Mouse (Mus musculus) myocyte (in vitro differentiated cells): ENCODE measurements at regions not wholly inside any gene's neighbourhood (a gene's known extent, or its start where the extent isn't known, plus 50 kb on each side); places are given as distances from the start of the nearest gene placed in this dataset.
A peak's percentile ranks its signal among the peaks of the same experiment; 100 is the strongest.

ENCODE experiments used
- H3K27me3 ChIP-seq: one replicate; pipeline ENCODE4 v1.6.1; 2011; ENCODE audit not compliant: control insufficient read depth, insufficient read depth, insufficient read length
- H3K36me3 ChIP-seq: one replicate; pipeline ENCODE4 v1.6.1; 2011; ENCODE audit not compliant: control insufficient read depth, insufficient read depth
- H3K4me2 ChIP-seq: one replicate; pipeline ENCODE4 v1.6.1; 2011; ENCODE audit warnings: low read depth, control low read depth
- H3K4me3 ChIP-seq: one replicate; pipeline ENCODE4 v1.5.1; 2011; ENCODE audit warnings: mild to moderate bottlenecking, control low read depth, moderate library complexity
- H3K79me2 ChIP-seq: one replicate; pipeline ENCODE4 v1.6.1; 2011; ENCODE audit not compliant: control insufficient read depth, insufficient read depth
- H3ac ChIP-seq: one replicate; pipeline ENCODE4 v1.6.1; 2011; ENCODE audit not compliant: control insufficient read depth, insufficient read length
- CEBPB ChIP-seq: IDR thresholded peaks from 2 replicates; pipeline ENCODE4 v1.6.1; 2011; ENCODE audit warnings: mild to moderate bottlenecking, moderate library complexity; ENCODE audit not compliant: poor library complexity, insufficient read depth, severe bottlenecking
- E2F4 ChIP-seq: IDR thresholded peaks from one replicate; pipeline ENCODE4 v1.6.1; 2011; ENCODE audit warnings: mild to moderate bottlenecking, control low read depth, moderate library complexity; ENCODE audit not compliant: insufficient read depth
- MAX ChIP-seq: IDR thresholded peaks from one replicate; pipeline ENCODE4 v1.6.1; 2011; ENCODE audit warnings: low read depth, mild to moderate bottlenecking, control low read depth
- MYOD1 ChIP-seq, 3 experiments: IDR thresholded peaks; one replicate each; pipeline ENCODE4 v1.6.1; 2011; ENCODE audit warnings: control low read depth in 2 of 3, low read depth in 2 of 3, mild to moderate bottlenecking in 2 of 3, moderate library complexity in 1 of 3; ENCODE audit not compliant: insufficient read length in 2 of 3, control insufficient read depth in 1 of 3
- MYOG ChIP-seq, 3 experiments: IDR thresholded peaks; one replicate each; pipeline ENCODE4 v1.6.1; 2011; ENCODE audit warnings: control low read depth in 2 of 3, low read depth in 2 of 3, mild to moderate bottlenecking in 2 of 3; ENCODE audit not compliant: insufficient read length in 2 of 3, control insufficient read depth in 1 of 3, insufficient read depth in 1 of 3
- POLR2A ChIP-seq: IDR thresholded peaks from one replicate; pipeline ENCODE4 v1.6.1; 2011; ENCODE audit warnings: low read depth, mild to moderate bottlenecking, control low read depth, moderate library complexity; ENCODE audit not compliant: insufficient read length
- POLR2AphosphoS2 ChIP-seq: IDR thresholded peaks from one replicate; pipeline ENCODE4 v1.6.1; 2011; ENCODE audit warnings: low read depth, control low read depth; ENCODE audit not compliant: insufficient read length
- REST ChIP-seq: IDR thresholded peaks from one replicate; pipeline ENCODE4 v1.6.1; 2011; ENCODE audit warnings: mild to moderate bottlenecking, control low read depth, moderate library complexity; ENCODE audit not compliant: insufficient read depth, insufficient read length
- SRF ChIP-seq: IDR thresholded peaks from one replicate; pipeline ENCODE4 v1.6.1; 2011; ENCODE audit warnings: low read depth; ENCODE audit not compliant: control insufficient read depth, insufficient read length
- TCF12 ChIP-seq: IDR thresholded peaks from one replicate; pipeline ENCODE4 v1.6.1; 2011; ENCODE audit warnings: mild to moderate bottlenecking, control low read depth; ENCODE audit not compliant: poor library complexity, insufficient read depth, severe bottlenecking
- TCF3 ChIP-seq: IDR thresholded peaks from one replicate; pipeline ENCODE4 v1.6.1; 2011; ENCODE audit warnings: low read depth, control low read depth; ENCODE audit not compliant: insufficient read length
- USF1 ChIP-seq: IDR thresholded peaks from one replicate; pipeline ENCODE4 v1.6.1; 2011; ENCODE audit warnings: low read depth, mild to moderate bottlenecking, control low read depth, moderate library complexity

DNA sequence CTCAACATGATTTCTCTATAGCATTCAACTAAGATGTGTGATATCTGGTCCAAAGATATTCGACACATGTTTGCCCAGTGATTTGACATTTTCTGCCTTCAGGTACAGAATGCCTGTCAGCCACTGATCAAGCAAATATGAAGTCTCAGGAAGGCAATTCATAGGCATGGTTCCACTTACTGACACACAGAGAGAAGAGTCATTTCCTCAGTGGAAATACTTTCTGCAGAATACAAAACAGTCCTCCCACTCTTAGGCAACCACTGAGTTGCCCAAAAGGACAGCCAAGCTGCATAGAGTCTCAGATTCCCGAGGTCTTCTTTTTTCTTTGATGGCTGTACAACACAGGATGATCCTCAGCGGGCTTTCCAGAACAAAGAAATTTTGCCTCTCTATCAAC lies 110.9 kb downstream of the Ndufa4 start:
- Histone ChIP-seq H3ac (no peak overlapping the region), H3K4me2 (no peak overlapping the region), H3K79me2 (no peaks in the 10 kb centered on the region), H3K27me3 (no peaks in the 10 kb centered on the region), H3K36me3 (no peaks in the 10 kb centered on the region), H3K4me3 (no peak overlapping the region)
- no peak for TF ChIP-seq USF1
- no peak for TF ChIP-seq CEBPB
- TF ChIP-seq MAX = no peak
- TF ChIP-seq POLR2AphosphoS2 = no peak
- TF ChIP-seq MYOD1 (IDR thresholded peaks at IDR 0.05; ENCODE audit: control insufficient read depth in 1 of 3, insufficient read length in 2 of 3, low read depth in 2 of 3) = no peak

GRCm38 (mm10) chr6:11793366-11793765 lies 113.9 kb downstream of the Ndufa4 start:
- Histone ChIP-seq H3K79me2 (no peaks in the 10 kb centered on the region), H3K27me3 (no peaks in the 10 kb centered on the region), H3K4me3 (no peak overlapping the region), H3K36me3 (no peaks in the 10 kb centered on the region), H3K4me2 (peak overlapping the region; percentile 57), H3ac (no peak overlapping the region)
- TF ChIP-seq TCF3 = no peak
- no peak for TF ChIP-seq USF1
- TF ChIP-seq E2F4 = no peak
- TF ChIP-seq TCF12 = no peak
- TF ChIP-seq MAX = no peak
- no peak for TF ChIP-seq MYOG (IDR thresholded peaks at IDR 0.05; ENCODE audit: control insufficient read depth in 1 of 3, insufficient read depth in 1 of 3, insufficient read length in 2 of 3, low read depth in 2 of 3)
- TF ChIP-seq SRF = no peak
- no peak for TF ChIP-seq REST
- no peak for TF ChIP-seq MYOD1 (IDR thresholded peaks at IDR 0.05; ENCODE audit: control insufficient read depth in 1 of 3, insufficient read length in 2 of 3, low read depth in 2 of 3)
- TF ChIP-seq CEBPB = no peak
- no peak for TF ChIP-seq POLR2A
- no peak for TF ChIP-seq POLR2AphosphoS2

DNA sequence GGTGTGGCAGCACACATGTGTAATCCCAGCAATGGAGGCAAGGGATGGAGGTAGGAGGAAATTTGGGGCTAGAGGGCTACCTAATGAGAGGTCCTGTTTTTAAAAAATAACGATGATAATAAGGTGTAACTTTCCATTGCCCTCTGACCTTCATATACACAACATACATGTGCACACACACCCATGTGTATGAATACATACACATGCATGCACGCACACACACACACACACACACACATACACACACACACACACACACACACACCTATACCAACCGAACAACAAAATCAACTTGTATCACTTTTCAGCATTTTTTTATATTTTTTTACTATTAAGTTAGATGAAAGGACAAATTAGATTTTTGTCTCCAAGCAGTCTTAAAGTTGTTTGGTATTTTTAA lies 115.1 kb downstream of the Ndufa4 start:
- Histone ChIP-seq H3K79me2 (no peaks in the 10 kb centered on the region), H3K4me3 (no peak overlapping the region), H3ac (no peak overlapping the region), H3K36me3 (no peaks in the 10 kb centered on the region), H3K27me3 (no peaks in the 10 kb centered on the region), H3K4me2 (no peak overlapping the region)
- TF ChIP-seq MYOD1 (IDR thresholded peaks at IDR 0.05; ENCODE audit: control insufficient read depth in 1 of 3, insufficient read length in 2 of 3, low read depth in 2 of 3) (no peak), POLR2AphosphoS2 (no peak), POLR2A (no peak), MYOG (IDR thresholded peaks at IDR 0.05; ENCODE audit: control insufficient read depth in 1 of 3, insufficient read depth in 1 of 3, insufficient read length in 2 of 3, low read depth in 2 of 3) (no peak), USF1 (no peak), TCF3 (no peak), TCF12 (no peak), E2F4 (no peak), MAX (no peak), CEBPB (no peak), SRF (no peak)

GRCm38 (mm10) chr6:11791056-11791455 lies 116.2 kb downstream of the Ndufa4 start:
- H3K4me2 ChIP-seq = no peak overlapping the region
- no peaks in the 10 kb centered on the region for H3K79me2 ChIP-seq
- H3K27me3 ChIP-seq = no peaks in the 10 kb centered on the region
- no peaks in the 10 kb centered on the region for H3K36me3 ChIP-seq
- H3ac ChIP-seq = no peak overlapping the region
- TF ChIP-seq TCF3 (no peak), MYOD1 (IDR thresholded peaks at IDR 0.05; ENCODE audit: control insufficient read depth in 1 of 3, insufficient read length in 2 of 3, low read depth in 2 of 3) (no peak), SRF (no peak), USF1 (no peak), CEBPB (no peak), TCF12 (no peak), REST (no peak), MAX (no peak), POLR2A (no peak), MYOG (IDR thresholded peaks at IDR 0.05; ENCODE audit: control insufficient read depth in 1 of 3, insufficient read depth in 1 of 3, insufficient read length in 2 of 3, low read depth in 2 of 3) (no peak), E2F4 (no peak), POLR2AphosphoS2 (no peak)
- H3K4me3 ChIP-seq = no peak overlapping the region

GRCm38 (mm10) chr6:11773992-11774391 lies 133.3 kb downstream of the Ndufa4 start:
- H3K36me3 ChIP-seq = no peaks in the 10 kb centered on the region
- no peak overlapping the region for H3K4me2 ChIP-seq
- no peak for TF ChIP-seq REST
- TF ChIP-seq E2F4 = no peak
- TF ChIP-seq USF1 = no peak
- no peak for TF ChIP-seq CEBPB
- no peak for TF ChIP-seq TCF12
- no peak for TF ChIP-seq MYOD1 (IDR thresholded peaks at IDR 0.05; ENCODE audit: control insufficient read depth in 1 of 3, insufficient read length in 2 of 3, low read depth in 2 of 3)
- TF ChIP-seq SRF = no peak
- TF ChIP-seq POLR2A = no peak
- no peak for TF ChIP-seq MAX
- TF ChIP-seq MYOG (IDR thresholded peaks at IDR 0.05; ENCODE audit: control insufficient read depth in 1 of 3, insufficient read depth in 1 of 3, insufficient read length in 2 of 3, low read depth in 2 of 3) = no peak
- no peak for TF ChIP-seq POLR2AphosphoS2
- no peak for TF ChIP-seq TCF3
- no peak overlapping the region for H3K4me3 ChIP-seq
- no peaks in the 10 kb centered on the region for H3K79me2 ChIP-seq
- no peaks in the 10 kb centered on the region for H3K27me3 ChIP-seq
- H3ac ChIP-seq = no peak overlapping the region
